Mouse (Mus musculus) stomach, postnatal 0 days (tissue): ENCODE results near the gene Abhd5.

Experiments
- CTCF ChIP-seq: IDR thresholded peaks from 2 replicates; pipeline ENCODE4 v1.5.1; 2016; ENCODE audit warnings: antibody characterized with exemption, low read depth, mild to moderate bottlenecking, moderate library complexity
- EP300 ChIP-seq: optimal IDR thresholded peaks from 2 replicates; pipeline ENCODE3; 2016; ENCODE audit warnings: antibody characterized with exemption

GRCm38 (mm10) chr9:122372506-122372905 lies 21.1 kb downstream of the Abhd5 start:
- TF ChIP-seq EP300 (no peak), CTCF (no peak)
